Mouse (Mus musculus): ENCODE data around the gene Atxn7l2. TPM values are rescaled to one million over a fixed set of nuclear protein-coding genes. Genes with fewer than 3 reads are reported as not detected.
A peak's percentile ranks its signal among the peaks of the same experiment; 100 is the strongest.

Gene Atxn7l2
- total and polyA plus RNA-seq, 2 experiments from 2014 or later = 15.4 to 18.4 TPM

GRCm38 (mm10) chr3:108166486-108167211, 44.1 kb downstream of the Atxn7l2 start:
- H3K4me2 ChIP-seq (ENCODE audit: low read depth, low read length) = no peak overlapping the region
- DNase-seq (ENCODE audit: low spot score) (peak; percentile 76), ATAC-seq (peak; percentile 75)
- no peaks in the 10 kb centered on the region for H3K36me3 ChIP-seq (ENCODE audit: insufficient read depth, low read length)
- peaks cover 12% of the 10 kb centered on the region; the same call in 1 of the 2 replicates for H3K4me1 ChIP-seq (ENCODE audit: insufficient read depth, low read length)
- no peaks in the 10 kb centered on the region for H3K9me3 ChIP-seq (ENCODE audit: low read length)
- 12% methylated on average over 8 of the region's 11 CpGs for WGBS
- H3K4me3 ChIP-seq (ENCODE audit: low read length) = no peak overlapping the region
- TF ChIP-seq CTCF (IDR thresholded peaks at IDR 0.05; ENCODE audit: low read depth) = peak; percentile 48
- no peak overlapping the region for H3K27ac ChIP-seq
- H3K27me3 ChIP-seq (ENCODE audit: insufficient read depth, low read length) = no peaks in the 10 kb centered on the region
- no peak overlapping the region for H3K9ac ChIP-seq (replicated peaks; ENCODE audit: low read length)

GRCm38 (mm10) chr3:108165532-108166315, 45.0 kb downstream of the Atxn7l2 start:
- Histone ChIP-seq H3K9ac (replicated peaks; ENCODE audit: low read length) (no peak overlapping the region), H3K4me1 (ENCODE audit: insufficient read depth, low read length) (peaks cover 12% of the 10 kb centered on the region; the same call in 1 of the 2 replicates), H3K27ac (peak overlapping the region; percentile 26; the same call in 1 of the 2 replicates), H3K4me2 (ENCODE audit: low read depth, low read length) (0 out of 2 replicates have a peak overlapping the region, but pooled peaks have one; percentile 48), H3K36me3 (ENCODE audit: insufficient read depth, low read length) (no peaks in the 10 kb centered on the region), H3K27me3 (ENCODE audit: insufficient read depth, low read length) (no peaks in the 10 kb centered on the region), H3K9me3 (ENCODE audit: low read length) (no peaks in the 10 kb centered on the region), H3K4me3 (ENCODE audit: low read length) (no peak overlapping the region)
- WGBS = 28% methylated on average over 10 of the region's 10 CpGs
- DNase-seq (ENCODE audit: low spot score) (peak; percentile 18), ATAC-seq (peak; percentile 31; the same call in 1 of the 2 replicates)
- no peak for TF ChIP-seq CTCF (IDR thresholded peaks at IDR 0.05; ENCODE audit: low read depth)

DNA sequence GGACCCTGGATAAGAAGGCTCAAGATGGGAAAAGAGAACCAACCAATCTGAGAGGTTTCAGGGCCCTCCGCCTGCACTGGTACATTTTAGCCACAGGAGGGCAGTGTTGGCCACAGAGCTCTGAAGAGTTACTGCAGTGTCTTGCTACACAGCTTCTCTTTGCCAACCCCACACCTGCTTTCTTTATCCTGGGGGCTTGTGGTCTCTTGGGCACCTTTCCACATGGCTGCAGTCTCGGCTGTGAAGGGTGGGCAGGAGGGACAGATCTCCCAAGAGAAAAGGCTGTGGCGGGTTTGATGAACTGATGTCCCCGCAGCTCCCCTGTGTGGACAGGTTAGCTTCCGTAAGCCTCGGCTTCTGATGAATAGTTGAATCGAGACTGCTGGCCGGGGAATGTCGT, 45.9 kb downstream of the Atxn7l2 start:
- Histone ChIP-seq H3K27ac (0 out of 2 replicates have a peak overlapping the region, but pooled peaks have one; percentile 16), H3K9ac (replicated peaks; ENCODE audit: low read length) (no peak overlapping the region), H3K27me3 (ENCODE audit: insufficient read depth, low read length) (no peaks in the 10 kb centered on the region), H3K4me2 (ENCODE audit: low read depth, low read length) (peak overlapping the region; percentile 48), H3K36me3 (ENCODE audit: insufficient read depth, low read length) (no peaks in the 10 kb centered on the region), H3K4me3 (ENCODE audit: low read length) (peak overlapping the region; percentile 10; the same call in 1 of the 2 replicates), H3K4me1 (ENCODE audit: insufficient read depth, low read length) (peaks cover 12% of the 10 kb centered on the region; the same call in 1 of the 2 replicates), H3K9me3 (ENCODE audit: low read length) (no peaks in the 10 kb centered on the region)
- WGBS = 14% methylated on average over 9 of the region's 9 CpGs
- ATAC-seq (peak; percentile 75), DNase-seq (ENCODE audit: low spot score) (peak; percentile 92)
- TF ChIP-seq CTCF (IDR thresholded peaks at IDR 0.05; ENCODE audit: low read depth) = peak; percentile 98

DNA sequence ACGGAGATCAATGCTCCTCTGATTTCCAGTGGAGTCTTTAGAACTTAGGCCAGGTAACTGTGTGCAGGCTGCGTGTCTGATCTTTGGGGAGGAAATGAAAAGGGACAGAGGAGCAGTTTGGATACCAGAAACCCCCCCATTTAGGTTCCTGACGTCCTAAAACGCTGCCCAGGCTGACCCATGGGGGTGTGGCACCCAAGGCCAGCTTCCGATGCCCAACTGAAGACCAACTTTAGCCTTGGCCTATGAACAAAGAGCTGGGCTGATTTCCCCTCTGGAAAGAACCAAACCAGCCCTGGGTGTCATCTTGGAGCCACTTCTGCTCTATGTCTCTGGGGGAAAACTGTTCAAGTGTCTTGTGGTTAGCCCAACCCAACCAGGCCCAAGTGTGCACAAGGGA, 46.6 kb downstream of the Atxn7l2 start:
- 66% methylated on average over 5 of the region's 5 CpGs for whole genome bisulfite sequencing

DNA sequence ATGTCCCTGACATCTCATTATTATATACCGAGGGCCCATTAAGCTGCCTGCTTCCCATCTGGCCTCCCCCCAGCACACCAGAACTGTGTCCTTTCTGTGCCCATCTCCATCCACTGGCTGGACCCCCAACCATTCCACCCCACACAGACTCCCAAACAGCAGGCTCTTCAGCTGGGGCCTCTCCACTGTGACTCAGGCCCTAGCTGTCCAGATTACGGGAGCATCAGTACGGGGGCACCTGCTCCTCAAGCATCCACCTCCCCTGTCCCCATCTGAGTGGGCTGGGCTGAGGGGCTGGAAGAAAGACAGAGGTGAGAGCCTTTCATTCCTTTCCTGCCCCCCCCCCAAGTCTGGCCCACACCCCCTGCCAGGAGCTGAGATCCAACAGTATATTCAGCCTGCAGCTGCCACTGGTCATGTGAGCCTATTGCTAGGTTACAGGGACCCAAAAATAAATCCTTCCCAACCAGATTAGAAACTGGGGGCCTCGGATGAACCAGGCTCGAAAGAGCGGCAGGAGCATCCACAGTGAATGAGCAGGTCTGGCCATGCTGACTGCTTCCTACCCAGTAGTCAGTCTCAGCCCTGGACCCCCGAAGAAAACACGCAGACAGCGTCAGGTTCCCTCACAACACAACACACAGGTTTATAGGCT, 52.2 kb downstream of the Atxn7l2 start:
- Histone ChIP-seq H3K4me3 (ENCODE audit: low read length) (no peak overlapping the region), H3K27me3 (ENCODE audit: insufficient read depth, low read length) (no peaks in the 10 kb centered on the region), H3K27ac (peak overlapping the region; percentile 74), H3K4me2 (ENCODE audit: low read depth, low read length) (no peak overlapping the region), H3K9ac (replicated peaks; ENCODE audit: low read length) (0 out of 2 replicates have a peak overlapping the region, but pooled peaks have one; percentile 21), H3K4me1 (ENCODE audit: insufficient read depth, low read length) (0 out of 2 replicates have a peak, but pooled peaks cover 6% of the 10 kb centered on the region), H3K9me3 (ENCODE audit: low read length) (no peaks in the 10 kb centered on the region), H3K36me3 (ENCODE audit: insufficient read depth, low read length) (no peaks in the 10 kb centered on the region)
- no peak for TF ChIP-seq CTCF (IDR thresholded peaks at IDR 0.05; ENCODE audit: low read depth)
- DNase-seq (ENCODE audit: low spot score) = peak; percentile 44
- WGBS = 39% methylated on average over 9 of the region's 9 CpGs
- peak; percentile 53 for ATAC-seq

More for the DNA sequence above, 46.6 kb downstream of the Atxn7l2 start:
- no peaks in the 10 kb centered on the region for H3K27me3 ChIP-seq (ENCODE audit: insufficient read depth, low read length)
- DNase-seq (ENCODE audit: low spot score) (no peak), ATAC-seq (no peak)
- H3K9me3 ChIP-seq (ENCODE audit: low read length) = no peaks in the 10 kb centered on the region
- H3K4me1 ChIP-seq (ENCODE audit: insufficient read depth, low read length) = peaks cover 12% of the 10 kb centered on the region; the same call in 1 of the 2 replicates
- no peak overlapping the region for H3K4me2 ChIP-seq (ENCODE audit: low read depth, low read length)
- no peak overlapping the region for H3K9ac ChIP-seq (replicated peaks; ENCODE audit: low read length)
- no peaks in the 10 kb centered on the region for H3K36me3 ChIP-seq (ENCODE audit: insufficient read depth, low read length)
- no peak overlapping the region for H3K4me3 ChIP-seq (ENCODE audit: low read length)
- TF ChIP-seq CTCF (IDR thresholded peaks at IDR 0.05; ENCODE audit: low read depth) = no peak
- no peak overlapping the region for H3K27ac ChIP-seq

DNA sequence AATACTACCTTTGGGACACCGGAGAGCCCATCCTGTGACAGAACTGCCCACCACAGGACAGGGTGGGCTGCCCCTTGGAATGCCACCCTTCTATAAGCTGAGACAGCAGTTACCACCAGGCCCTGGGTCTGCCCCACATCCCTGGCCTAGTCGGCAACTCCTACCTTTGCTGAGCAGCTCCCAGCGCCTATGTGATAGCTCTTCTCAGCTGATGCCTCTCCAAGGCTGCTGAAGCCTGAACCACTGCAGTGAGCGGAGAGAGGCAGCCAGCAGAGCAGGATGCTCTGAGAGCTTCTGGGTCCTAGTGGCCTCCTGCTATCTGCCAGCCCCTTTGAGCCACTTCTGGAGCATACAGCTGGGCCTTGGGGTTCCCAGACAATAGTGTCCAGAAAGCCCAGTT, 56.1 kb downstream of the Atxn7l2 start, which contains the start of gene Gpr61:
TSS of gene Gpr61 (minus strand) at position 227 of the 400 bp plus-strand sequence.
- ATAC-seq (peak; percentile 68), DNase-seq (ENCODE audit: low spot score) (peak; percentile 76)
- H3K27ac ChIP-seq = peak within 1 kb of the TSS; percentile 77
- no peaks in the 10 kb centered on the region for H3K9me3 ChIP-seq (ENCODE audit: low read length)
- H3K4me3 ChIP-seq (ENCODE audit: low read length) = peak within 1 kb of the TSS; percentile 39
- 0 out of 2 replicates have a peak, but pooled peaks cover 6% of the 10 kb centered on the region for H3K4me1 ChIP-seq (ENCODE audit: insufficient read depth, low read length)
- H3K27me3 ChIP-seq (ENCODE audit: insufficient read depth, low read length) = no peaks in the 10 kb centered on the region
- peak within 1 kb of the TSS; percentile 56 for H3K9ac ChIP-seq (replicated peaks; ENCODE audit: low read length)
- H3K4me2 ChIP-seq (ENCODE audit: low read depth, low read length) = peak within 1 kb of the TSS; percentile 53
- no peaks in the 10 kb centered on the region; the same call in 1 of the 2 replicates for H3K36me3 ChIP-seq (ENCODE audit: insufficient read depth, low read length)
- TF ChIP-seq CTCF (IDR thresholded peaks at IDR 0.05; ENCODE audit: low read depth) = no peak
- WGBS = 34% methylated on average over 4 of the region's 4 CpGs
